Mouse (Mus musculus) splenic B cell, adult 2 months (primary cell): ENCODE results near the gene B4gat1.
"Not testable (repeated sequence)": the region's sequence is repeated elsewhere in the genome, so short reads cannot be mapped to it uniquely, and the experiment has no call there.

Experiments
- DNase-seq: peaks from one replicate; pipeline ENCODE4 v3.0.0-alpha.2; 2011; ENCODE audit warnings: low read depth, low spot score
- H3K27me3 ChIP-seq: 2 replicates; pipeline ENCODE4 v1.6.1; 2012; ENCODE audit warnings: mild to moderate bottlenecking, low read length, moderate library complexity, mixed read lengths; ENCODE audit not compliant: control insufficient read depth, poor library complexity, insufficient read depth, severe bottlenecking
- H3K36me3 ChIP-seq: 2 replicates; pipeline ENCODE4 v1.6.1; 2012; ENCODE audit warnings: mild to moderate bottlenecking, low read length, moderate library complexity, mixed read lengths; ENCODE audit not compliant: control insufficient read depth, poor library complexity, insufficient read depth, severe bottlenecking

B4gat1 gene

DNA sequence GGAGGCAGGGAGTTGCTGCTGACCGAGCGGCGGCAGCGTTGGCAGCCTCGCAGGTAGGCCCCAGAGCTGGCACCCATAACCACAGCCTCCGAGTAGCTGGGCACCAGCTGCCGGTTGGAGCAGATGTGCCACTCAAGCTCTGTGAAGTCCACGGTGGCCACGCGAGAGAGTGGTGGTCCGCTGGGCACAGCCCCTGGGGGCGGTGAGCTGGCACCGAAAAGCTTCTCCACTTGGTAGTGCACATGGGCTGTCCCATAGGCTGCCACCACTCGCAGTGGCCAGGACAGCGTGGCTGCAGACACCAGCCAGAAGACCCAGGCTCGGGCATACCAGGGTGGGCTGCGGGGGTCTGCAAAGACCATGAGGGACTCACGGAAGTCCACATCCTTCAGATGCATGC, 43.4 kb downstream of the B4gat1 start:
- H3K36me3 ChIP-seq = no peaks in the 10 kb centered on the region
- no peak for DNase-seq
- H3K27me3 ChIP-seq = no peaks in the 10 kb centered on the region

DNA sequence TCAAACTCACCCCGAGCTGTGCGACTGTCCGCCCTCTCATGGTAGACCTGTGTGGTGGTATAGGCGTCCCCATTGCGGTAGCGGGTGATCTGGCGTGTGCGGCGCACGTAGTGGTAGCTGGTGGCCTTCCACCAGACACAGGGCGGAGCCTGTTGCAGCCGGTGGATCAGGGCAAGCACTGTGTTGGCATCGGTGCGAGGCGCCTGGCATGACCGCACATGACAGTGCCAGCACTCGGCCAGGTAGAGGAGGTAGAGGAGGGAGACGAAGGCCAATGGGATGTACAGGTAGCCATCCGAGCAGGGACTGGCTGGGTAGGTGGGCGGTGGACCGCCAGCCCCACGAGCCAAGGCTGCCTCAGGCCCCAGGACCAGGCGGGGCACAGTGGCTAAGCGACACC, 44.0 kb downstream of the B4gat1 start:
- no peak for DNase-seq
- no peaks in the 10 kb centered on the region for H3K27me3 ChIP-seq
- H3K36me3 ChIP-seq = no peaks in the 10 kb centered on the region

DNA sequence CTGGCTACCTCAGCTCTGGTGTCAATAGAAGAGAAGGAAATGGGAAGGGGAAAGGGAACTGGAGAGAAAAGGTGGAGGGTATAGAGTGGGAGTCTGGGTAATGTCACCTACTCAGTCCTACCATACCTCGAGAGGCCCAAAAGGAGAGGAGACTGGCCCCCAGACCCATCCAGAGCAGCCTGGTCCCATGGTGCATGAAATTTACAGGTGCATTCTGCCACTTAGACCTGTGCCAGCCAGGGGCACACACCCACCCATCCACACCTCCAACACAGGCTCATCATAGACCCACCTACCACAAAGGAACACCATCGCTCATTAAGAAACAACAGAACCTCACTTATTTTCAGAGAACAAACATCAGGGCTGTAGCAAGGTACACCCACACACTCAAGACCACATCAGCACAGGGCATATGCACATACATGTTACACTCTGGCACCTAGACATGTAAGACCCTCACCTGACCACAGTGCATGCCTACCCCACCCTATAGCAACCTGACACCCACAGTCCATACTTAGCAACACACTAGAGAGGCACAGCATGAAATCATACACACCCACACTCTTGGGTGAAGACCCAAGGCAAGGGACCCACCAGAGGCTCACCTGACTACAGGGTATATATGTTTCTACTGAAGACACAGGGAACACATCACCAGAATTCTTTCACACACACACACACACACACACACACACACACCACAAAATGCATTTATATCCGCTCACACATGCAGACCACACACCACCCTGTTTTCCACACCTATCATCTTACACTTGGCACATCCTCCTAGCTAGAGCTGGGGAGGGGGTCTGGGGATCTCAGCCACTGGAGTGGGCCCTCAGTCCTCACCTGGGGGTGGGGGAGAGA, 45.6 kb downstream of the B4gat1 start:
- DNase-seq = no peak
- Histone ChIP-seq H3K27me3 (no peaks in the 10 kb centered on the region), H3K36me3 (no peaks in the 10 kb centered on the region)

DNA sequence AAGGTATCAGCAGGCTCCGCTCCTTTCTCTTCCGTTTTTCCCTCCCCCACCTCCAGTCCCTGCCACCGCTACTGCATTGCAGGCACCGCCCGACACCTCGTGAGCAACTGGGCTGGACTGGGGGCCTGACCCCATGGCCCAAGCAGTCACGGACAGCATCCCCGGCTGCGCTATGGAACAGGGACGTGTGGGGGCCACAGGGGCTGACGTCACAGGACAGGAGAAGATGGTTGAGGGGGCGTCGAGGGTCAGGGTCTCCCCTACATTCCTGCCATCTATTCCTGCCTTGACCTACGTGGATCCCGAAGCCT, 46.2 kb downstream of the B4gat1 start:
- no peaks in the 10 kb centered on the region for H3K27me3 ChIP-seq
- no peak for DNase-seq
- no peaks in the 10 kb centered on the region for H3K36me3 ChIP-seq

GRCm38 (mm10) chr19:5085145-5085863, 46.7 kb downstream of the B4gat1 start, which contains the start of gene Tmem151a:
Gene Tmem151a, minus strand, starts transcription at chr19:5085531.
- H3K27me3 ChIP-seq = no peaks in the 10 kb centered on the region
- peak; percentile 42 for DNase-seq
- H3K36me3 ChIP-seq = no peaks in the 10 kb centered on the region

DNA sequence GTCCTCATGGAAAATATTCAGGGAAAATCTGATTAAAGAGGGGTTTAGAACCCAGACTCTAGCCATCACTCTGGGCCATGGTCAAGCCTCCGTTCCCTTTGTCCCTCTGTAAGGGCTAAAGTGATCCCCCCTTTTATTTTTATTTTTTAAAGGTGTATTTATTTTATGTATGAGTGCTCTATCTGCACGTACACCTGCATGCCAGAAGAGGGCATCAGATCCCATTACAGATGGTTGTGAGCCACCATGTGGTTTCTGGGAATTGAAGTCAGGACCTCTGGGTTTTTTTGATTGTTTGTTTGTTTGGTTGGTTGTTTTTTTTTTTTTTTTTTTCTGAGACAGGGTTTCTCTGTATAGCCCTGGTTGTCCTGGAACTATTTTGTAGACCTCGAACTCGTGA, 47.9 kb downstream of the B4gat1 start:
- not testable (repeated sequence) for H3K36me3 ChIP-seq, H3K27me3 ChIP-seq, DNase-seq

GRCm38 (mm10) chr19:5087884-5088728, 49.5 kb downstream of the B4gat1 start, which contains the start of gene Yif1a:
Gene Yif1a, plus strand, starts transcription at chr19:5088538.
- H3K27me3 ChIP-seq = no peaks in the 10 kb centered on the region
- peak; percentile 98 for DNase-seq
- no peaks in the 10 kb centered on the region for H3K36me3 ChIP-seq

DNA sequence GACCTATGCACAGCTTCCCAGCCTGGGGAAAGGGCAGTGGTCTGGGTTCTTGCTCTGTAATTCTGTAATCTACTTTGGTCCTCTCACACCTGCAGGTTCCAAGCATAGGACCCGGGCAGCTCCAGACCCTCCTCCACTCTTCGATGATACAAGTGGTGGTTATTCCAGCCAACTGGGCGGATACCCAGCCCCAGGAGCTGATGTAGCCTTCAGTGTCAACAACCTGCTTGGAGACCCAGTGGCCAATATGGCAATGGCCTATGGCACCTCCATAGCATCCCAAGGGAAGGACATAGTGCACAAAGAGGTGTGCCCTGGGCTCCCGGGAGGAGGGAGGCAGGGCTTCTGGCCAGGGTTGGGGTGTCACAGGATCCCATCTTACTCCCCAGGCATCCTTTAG, 50.7 kb downstream of the B4gat1 start:
- H3K27me3 ChIP-seq = no peaks in the 10 kb centered on the region
- no peak for DNase-seq
- no peaks in the 10 kb centered on the region for H3K36me3 ChIP-seq
